Mouse (Mus musculus): Measurements from ENCODE around the gene Npas2. TPM values are rescaled to one million over a fixed set of nuclear protein-coding genes. Genes with fewer than 3 reads are reported as not detected.
A peak's percentile ranks its signal among the peaks of the same experiment; 100 is the strongest.

The Npas2 gene
- polyA plus RNA-seq, 1 experiment = not detected

DNA sequence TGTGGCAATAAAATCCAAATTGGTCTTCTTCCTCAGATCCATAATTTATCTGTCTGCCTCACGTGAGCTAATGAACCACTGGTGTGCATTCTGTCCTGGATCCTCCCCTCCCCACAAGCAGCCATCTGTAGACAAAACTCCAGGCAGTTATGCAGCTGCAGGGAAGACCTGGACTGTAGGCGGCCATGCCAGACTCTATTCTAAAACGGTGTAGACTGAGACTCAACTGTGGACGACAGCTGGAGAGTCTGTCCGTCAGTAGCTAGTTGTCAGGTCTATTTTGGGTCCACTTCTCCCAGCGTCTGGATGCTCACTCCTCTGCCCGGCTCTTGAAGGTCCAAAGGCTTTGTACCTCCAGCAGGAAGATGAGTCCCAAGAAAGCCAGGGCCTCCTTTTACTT lies 134.0 kb downstream of the Npas2 start:
- 51% methylated on average over 7 of the region's 7 CpGs for WGBS
- peaks cover 3% of the 10 kb centered on the region for H3K4me1 ChIP-seq (ENCODE audit: control insufficient read depth, insufficient read depth, low read length)
- no peak overlapping the region for H3K27ac ChIP-seq (ENCODE audit: insufficient read depth, low read depth, low read length)
- no peak overlapping the region for H3K4me3 ChIP-seq (ENCODE audit: insufficient read depth, low read depth, low read length)
- TF ChIP-seq POLR2A (IDR thresholded peaks at IDR 0.05; ENCODE audit: insufficient read depth, low read depth, low read length) (no peak), CTCF (IDR thresholded peaks at IDR 0.05; ENCODE audit: insufficient read depth, low read depth, low read length) (no peak)

- Histone ChIP-seq H3K27ac (ENCODE audit: insufficient read depth, low read depth, low read length) (no peak overlapping the region), H3K4me3 (ENCODE audit: insufficient read depth, low read depth, low read length) (no peak overlapping the region), H3K4me1 (ENCODE audit: control insufficient read depth, insufficient read depth, low read length) (peaks cover 8% of the 10 kb centered on the region)
- no peak for TF ChIP-seq CTCF (IDR thresholded peaks at IDR 0.05; ENCODE audit: insufficient read depth, low read depth, low read length)
- WGBS = 84% methylated on average over 7 of the region's 7 CpGs
Observed at GRCm38 (mm10) chr1:39330857-39331594, 137.5 kb downstream of the Npas2 start.

GRCm38 (mm10) chr1:39332456-39332855 lies 138.9 kb downstream of the Npas2 start:
- no peak overlapping the region for H3K27ac ChIP-seq (ENCODE audit: insufficient read depth, low read depth, low read length)
- TF ChIP-seq POLR2A (IDR thresholded peaks at IDR 0.05; ENCODE audit: insufficient read depth, low read depth, low read length) (no peak), CTCF (IDR thresholded peaks at IDR 0.05; ENCODE audit: insufficient read depth, low read depth, low read length) (no peak)
- H3K4me1 ChIP-seq (ENCODE audit: control insufficient read depth, insufficient read depth, low read length) = peaks cover 8% of the 10 kb centered on the region
- H3K4me3 ChIP-seq (ENCODE audit: insufficient read depth, low read depth, low read length) = no peak overlapping the region
- WGBS = 88% methylated on average over 4 of the region's 4 CpGs

- H3K27ac ChIP-seq (ENCODE audit: insufficient read depth, low read depth, low read length) = no peak overlapping the region
- H3K4me3 ChIP-seq (ENCODE audit: insufficient read depth, low read depth, low read length) = no peak overlapping the region
- 56% methylated on average over 15 of the region's 15 CpGs for WGBS
- no peak for TF ChIP-seq POLR2A (IDR thresholded peaks at IDR 0.05; ENCODE audit: insufficient read depth, low read depth, low read length)
- TF ChIP-seq CTCF (IDR thresholded peaks at IDR 0.05; ENCODE audit: insufficient read depth, low read depth, low read length) = no peak
- H3K4me1 ChIP-seq (ENCODE audit: control insufficient read depth, insufficient read depth, low read length) = peaks cover 4% of the 10 kb centered on the region; the same call in 1 of the 2 replicates
Observed at GRCm38 (mm10) chr1:39335561-39336196, 142.1 kb downstream of the Npas2 start.

GRCm38 (mm10) chr1:39336788-39337187 lies 143.3 kb downstream of the Npas2 start:
- H3K27ac ChIP-seq (ENCODE audit: insufficient read depth, low read depth, low read length) = no peak overlapping the region
- WGBS = 90% methylated on average over 8 of the region's 8 CpGs
- H3K4me1 ChIP-seq (ENCODE audit: control insufficient read depth, insufficient read depth, low read length) = peaks cover 4% of the 10 kb centered on the region; the same call in 1 of the 2 replicates
- TF ChIP-seq CTCF (IDR thresholded peaks at IDR 0.05; ENCODE audit: insufficient read depth, low read depth, low read length) (no peak), POLR2A (IDR thresholded peaks at IDR 0.05; ENCODE audit: insufficient read depth, low read depth, low read length) (no peak)
- no peak overlapping the region for H3K4me3 ChIP-seq (ENCODE audit: insufficient read depth, low read depth, low read length)

- WGBS = 76% methylated on average over 10 of the region's 10 CpGs
- TF ChIP-seq POLR2A (IDR thresholded peaks at IDR 0.05; ENCODE audit: insufficient read depth, low read depth, low read length) (no peak), CTCF (IDR thresholded peaks at IDR 0.05; ENCODE audit: insufficient read depth, low read depth, low read length) (no peak)
- peaks cover 4% of the 10 kb centered on the region; the same call in 1 of the 2 replicates for H3K4me1 ChIP-seq (ENCODE audit: control insufficient read depth, insufficient read depth, low read length)
- H3K4me3 ChIP-seq (ENCODE audit: insufficient read depth, low read depth, low read length) = no peak overlapping the region
- no peak overlapping the region for H3K27ac ChIP-seq (ENCODE audit: insufficient read depth, low read depth, low read length)
Observed at GRCm38 (mm10) chr1:39338831-39339230, 145.3 kb downstream of the Npas2 start.

DNA sequence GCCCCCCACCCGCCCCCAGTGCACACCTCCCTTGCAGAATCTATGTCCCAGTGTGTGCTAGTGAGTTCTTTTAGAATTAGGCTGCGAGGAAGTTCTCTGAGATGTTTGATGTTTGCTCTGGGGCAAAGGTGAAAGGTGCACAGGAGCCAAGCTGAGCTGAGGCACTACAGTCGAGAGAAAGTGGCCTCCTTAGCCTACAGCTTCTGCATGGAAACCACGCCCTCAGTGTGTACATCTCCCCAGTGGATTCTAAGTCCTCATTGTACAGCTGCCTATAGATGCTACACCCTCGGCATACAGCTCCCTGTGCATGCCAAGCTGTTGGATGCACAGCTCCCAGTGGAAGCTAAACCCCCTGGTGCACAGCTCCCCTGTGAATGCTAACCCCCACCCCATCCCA lies 145.9 kb downstream of the Npas2 start:
- 65% methylated on average over 5 of the region's 5 CpGs for WGBS
- H3K27ac ChIP-seq (ENCODE audit: insufficient read depth, low read depth, low read length) = no peak overlapping the region
- H3K4me3 ChIP-seq (ENCODE audit: insufficient read depth, low read depth, low read length) = no peak overlapping the region
- peaks cover 4% of the 10 kb centered on the region; the same call in 1 of the 2 replicates for H3K4me1 ChIP-seq (ENCODE audit: control insufficient read depth, insufficient read depth, low read length)
- TF ChIP-seq CTCF (IDR thresholded peaks at IDR 0.05; ENCODE audit: insufficient read depth, low read depth, low read length) = no peak

DNA sequence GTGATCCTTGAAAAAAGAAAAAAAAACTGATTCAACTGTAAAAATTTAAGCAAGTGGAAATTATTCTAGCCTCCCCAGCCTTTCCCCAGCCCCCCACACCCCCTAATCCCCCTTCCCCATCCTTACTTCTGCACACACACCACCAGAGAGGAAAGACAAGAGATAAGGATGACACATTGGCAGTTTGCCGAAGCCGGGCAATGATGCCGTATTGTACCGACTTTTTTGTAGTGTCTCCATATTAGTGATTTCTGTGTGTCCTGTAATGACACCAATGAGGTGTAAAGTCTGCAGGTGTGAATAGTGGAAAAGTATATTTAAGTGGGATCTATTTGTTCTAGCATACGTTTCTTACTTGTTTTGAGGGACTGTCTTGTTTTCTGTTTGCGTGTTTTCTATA lies 146.6 kb downstream of the Npas2 start:
- H3K4me1 ChIP-seq (ENCODE audit: control insufficient read depth, insufficient read depth, low read length) = peaks cover 4% of the 10 kb centered on the region; the same call in 1 of the 2 replicates
- no peak overlapping the region for H3K27ac ChIP-seq (ENCODE audit: insufficient read depth, low read depth, low read length)
- WGBS = 85% methylated on average over 6 of the region's 6 CpGs
- no peak for TF ChIP-seq POLR2A (IDR thresholded peaks at IDR 0.05; ENCODE audit: insufficient read depth, low read depth, low read length)
- no peak for TF ChIP-seq CTCF (IDR thresholded peaks at IDR 0.05; ENCODE audit: insufficient read depth, low read depth, low read length)
- no peak overlapping the region for H3K4me3 ChIP-seq (ENCODE audit: insufficient read depth, low read depth, low read length)

- H3K4me3 ChIP-seq (ENCODE audit: insufficient read depth, low read depth, low read length) = no peak overlapping the region
- H3K27ac ChIP-seq (ENCODE audit: insufficient read depth, low read depth, low read length) = no peak overlapping the region
- 19% methylated on average over 8 of the region's 8 CpGs for WGBS
- H3K4me1 ChIP-seq (ENCODE audit: control insufficient read depth, insufficient read depth, low read length) = peaks cover 2% of the 10 kb centered on the region; the same call in 1 of the 2 replicates
- peak; percentile 78 for TF ChIP-seq CTCF (IDR thresholded peaks at IDR 0.05; ENCODE audit: insufficient read depth, low read depth, low read length)
- TF ChIP-seq POLR2A (IDR thresholded peaks at IDR 0.05; ENCODE audit: insufficient read depth, low read depth, low read length) = no peak
Observed at GRCm38 (mm10) chr1:39340647-39341046, 147.1 kb downstream of the Npas2 start.
